Mouse (Mus musculus) urinary bladder, adult 2 months (tissue): ENCODE data around the gene Tctn1. TPM values are rescaled to one million over a fixed set of nuclear protein-coding genes. Genes with fewer than 3 reads are reported as not detected.

Source experiments
- DNase-seq: peaks from one replicate; pipeline ENCODE4 v3.0.0; 2022; ENCODE audit warnings: low spot score
- polyA plus RNA-seq: library from polyadenylated mRNA; depleted of rRNA; stranded (reverse); fragments of >200 nt; gene quantifications from 2 replicates; pipeline ENCODE4 v1.2.3, GENCODE M21; 2012

The Tctn1 gene
- polyA plus RNA-seq, 1 experiment = 15.6 TPM

DNA sequence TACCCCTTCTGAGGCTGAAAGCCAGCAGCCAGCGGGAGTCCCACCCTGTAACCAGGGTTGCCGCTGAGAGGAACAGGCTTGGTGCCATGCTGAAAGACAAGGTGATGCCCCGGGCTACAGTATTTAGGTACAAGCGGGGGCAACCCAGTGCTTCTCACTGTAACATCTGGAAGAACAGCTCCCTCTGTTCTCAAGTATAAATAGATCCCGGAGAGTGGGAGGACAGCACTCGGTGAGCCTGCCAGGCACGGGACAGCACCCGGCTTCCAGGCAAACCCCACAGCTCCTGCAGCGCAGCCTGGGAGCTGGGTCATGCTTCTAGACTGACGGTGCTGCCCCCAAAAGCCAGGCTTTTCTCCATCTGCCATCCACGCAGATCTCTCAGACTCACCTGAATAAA, 16.7 kb downstream of the Tctn1 start:
- DNase-seq = no peak

DNA sequence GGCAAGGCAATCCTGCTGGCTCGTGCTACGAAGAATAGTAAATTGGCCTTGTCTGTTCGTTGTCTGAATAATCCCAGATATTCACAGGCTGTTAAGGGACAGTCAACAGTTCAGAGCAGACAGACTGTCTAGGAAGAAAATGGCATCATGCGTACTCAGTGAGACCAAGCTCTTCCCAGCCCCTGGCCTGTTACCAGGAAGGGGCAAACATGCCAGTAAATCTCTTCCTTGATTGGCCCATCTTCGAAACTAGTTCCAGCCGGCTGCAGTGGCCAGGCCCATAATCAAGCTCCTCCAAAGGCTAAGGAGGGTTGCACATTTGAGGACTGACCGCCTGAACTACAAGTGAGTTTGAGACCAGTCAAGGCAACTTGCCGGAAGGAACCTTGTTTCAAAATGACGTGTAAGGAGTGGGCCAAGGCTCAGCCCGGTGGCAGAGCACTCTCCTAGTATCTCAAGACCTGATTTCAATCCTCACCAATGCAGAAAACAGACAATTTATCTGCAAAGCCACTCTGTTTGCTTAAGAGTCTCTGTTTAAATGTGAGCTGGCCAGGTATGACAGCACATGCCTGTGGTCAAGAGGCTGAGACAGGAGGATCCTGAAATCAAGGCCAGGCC, 17.6 kb downstream of the Tctn1 start:
- no peak for DNase-seq

DNA sequence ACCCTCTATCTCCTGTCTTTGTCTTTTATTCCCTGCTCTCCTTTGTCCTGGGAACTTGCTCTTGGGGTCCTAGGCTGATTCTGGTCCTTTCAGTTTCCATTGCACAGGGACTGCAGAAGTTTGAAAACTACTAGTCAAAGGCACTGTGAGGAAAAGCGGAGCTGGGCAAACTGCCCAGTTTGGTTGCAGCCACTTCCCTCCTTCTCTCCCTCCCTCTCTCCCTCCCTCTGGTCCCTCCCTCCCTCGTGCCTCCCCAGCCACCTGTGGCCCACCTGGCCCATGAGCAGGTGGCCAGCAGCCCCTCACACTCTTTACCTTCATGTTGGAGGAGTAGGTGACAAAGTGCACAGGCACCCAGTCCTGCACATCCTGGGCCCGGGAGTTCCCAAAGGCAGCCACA, 19.1 kb downstream of the Tctn1 start:
- no peak for DNase-seq

GRCm38 (mm10) chr5:122243781-122244523, 20.3 kb downstream of the Tctn1 start:
- DNase-seq = no peak

- DNase-seq = no peak
These were observed 21.6 kb downstream of the Tctn1 start for GRCm38 (mm10) chr5:122242521-122243123.

- no peak for DNase-seq
These were observed 23.3 kb downstream of the Tctn1 start for GRCm38 (mm10) chr5:122240989-122241388.

DNA sequence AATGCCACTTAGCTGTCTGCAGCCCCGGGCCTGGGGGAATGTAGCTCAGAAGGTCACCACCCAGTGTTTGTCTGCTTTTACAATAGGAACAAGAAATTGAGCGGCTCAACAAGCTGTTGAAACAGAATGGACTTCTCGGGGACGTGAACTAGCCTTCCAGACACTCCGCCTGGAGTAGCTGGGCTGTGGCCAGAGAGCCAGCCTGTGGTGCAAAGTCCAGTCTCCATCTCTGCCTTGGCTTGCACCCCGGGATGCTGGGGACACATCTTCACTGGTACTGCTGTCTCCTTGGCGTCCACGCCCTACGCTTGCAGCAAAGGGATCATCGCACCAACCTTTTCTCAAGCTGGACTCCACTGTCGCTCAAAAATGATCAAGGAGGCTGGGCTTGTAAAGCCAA, 23.7 kb downstream of the Tctn1 start:
- no peak for DNase-seq

GRCm38 (mm10) chr5:122239618-122240017, 24.6 kb downstream of the Tctn1 start:
- no peak for DNase-seq

- DNase-seq = no peak
These were observed 27.1 kb downstream of the Tctn1 start for GRCm38 (mm10) chr5:122237200-122237599.

- DNase-seq = no peak
These were observed 28.9 kb downstream of the Tctn1 start for GRCm38 (mm10) chr5:122235196-122235836.

DNA sequence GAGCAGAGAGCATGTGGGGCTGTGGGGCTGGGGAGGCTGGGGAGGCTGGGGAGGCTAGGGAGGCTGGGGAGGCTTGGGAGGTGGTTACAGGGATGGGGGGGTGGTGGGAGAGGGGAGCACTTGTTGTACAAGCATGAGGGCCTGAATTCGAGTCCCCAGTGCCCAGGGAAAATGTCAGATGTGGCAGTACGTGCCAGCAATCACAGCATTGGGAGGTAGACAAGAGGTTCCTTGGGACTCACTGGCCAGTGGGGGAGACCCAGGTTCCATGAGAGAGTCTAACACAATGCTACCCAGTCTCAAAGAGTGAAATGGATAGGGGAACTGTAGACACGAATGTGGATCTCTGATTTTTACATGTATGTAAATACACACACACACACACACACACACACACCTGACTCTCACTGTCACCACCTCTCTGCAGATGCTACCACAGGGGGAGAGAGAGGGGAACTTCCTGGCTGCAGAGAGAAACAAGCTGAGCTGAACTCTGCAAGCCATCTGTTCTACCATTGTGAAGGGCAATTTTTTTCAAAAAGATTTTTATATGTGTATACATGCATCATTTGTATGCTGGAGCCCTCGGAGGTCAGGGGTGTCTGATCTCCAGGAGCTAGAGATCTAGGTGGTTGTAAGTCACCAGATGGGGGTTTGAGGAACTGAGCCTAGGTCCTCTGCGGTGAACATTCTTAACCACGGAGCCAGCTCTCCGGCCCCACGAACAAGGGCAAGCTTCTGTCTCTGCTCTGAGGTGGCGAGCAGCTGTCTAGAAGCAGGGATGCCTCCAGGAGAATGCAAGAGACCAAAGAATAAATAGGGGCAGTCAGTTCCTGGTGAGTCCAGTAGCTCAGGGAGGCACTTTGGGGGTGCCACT, 29.7 kb downstream of the Tctn1 start:
- DNase-seq = no peak

DNA sequence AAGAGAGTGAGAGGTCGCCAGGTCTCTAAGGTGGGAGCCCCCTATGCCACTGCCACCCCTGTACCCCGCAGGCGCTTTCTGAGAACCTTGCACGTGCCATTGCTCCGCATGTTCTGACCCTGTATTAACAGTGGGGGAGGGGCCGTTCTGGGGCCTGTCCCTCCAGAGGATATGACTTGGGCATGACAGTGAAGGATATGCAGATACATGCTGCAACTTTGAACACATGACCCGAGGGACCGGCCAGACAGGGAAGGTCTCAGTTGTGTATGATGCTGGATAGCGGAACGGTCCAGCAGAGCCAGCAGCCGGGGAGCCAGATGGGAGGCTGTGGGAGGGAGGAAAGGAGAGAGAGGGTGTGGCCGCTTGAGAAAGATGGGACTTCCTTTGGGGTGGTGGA, 30.6 kb downstream of the Tctn1 start:
- DNase-seq = no peak

DNA sequence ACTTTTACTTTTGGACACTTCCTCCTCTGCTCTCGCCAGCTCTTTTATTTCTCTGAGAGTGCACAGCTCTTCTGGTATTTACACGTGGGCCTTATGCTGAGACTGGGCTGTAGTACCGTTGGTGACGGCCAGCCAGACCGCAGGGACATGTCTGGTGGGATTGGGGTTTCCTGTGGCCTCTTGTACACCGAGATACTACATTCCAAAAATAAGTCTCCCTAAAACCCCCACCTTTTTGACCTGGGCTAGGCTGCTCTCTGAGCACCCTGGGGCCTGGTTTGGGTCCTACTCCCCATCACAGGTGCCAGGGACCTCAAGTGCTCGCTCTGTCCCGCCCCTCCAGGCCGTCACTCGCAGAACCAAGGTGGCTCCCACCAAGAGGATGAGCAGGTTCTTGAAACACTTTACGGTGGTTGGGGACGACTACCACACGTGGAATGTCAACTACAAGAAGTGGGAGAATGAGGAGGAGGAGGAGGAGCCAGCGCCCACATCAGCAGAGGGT, 31.1 kb downstream of the Tctn1 start:
- DNase-seq = no peak

DNA sequence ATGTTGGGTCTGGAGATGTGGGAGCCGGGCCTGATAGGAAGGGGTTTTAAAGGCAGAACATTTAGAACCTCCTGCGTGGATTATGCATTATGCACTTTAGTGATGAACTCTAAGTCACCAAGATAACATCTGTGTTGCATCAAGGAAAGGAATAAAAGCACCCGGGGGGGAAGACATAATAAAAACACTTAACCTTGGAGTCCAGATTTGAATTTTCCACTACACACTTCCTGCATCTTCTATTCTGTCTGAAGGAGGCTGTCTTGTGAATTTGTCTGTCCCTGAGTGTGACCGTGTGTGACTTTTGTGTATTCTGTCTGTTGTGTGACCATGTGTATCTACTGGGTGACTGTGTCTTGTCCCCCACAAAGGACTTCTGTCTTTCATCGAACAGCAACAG, 32.3 kb downstream of the Tctn1 start:
- DNase-seq = no peak

- no peak for DNase-seq
These were observed 32.8 kb downstream of the Tctn1 start for GRCm38 (mm10) chr5:122231431-122231830.

- DNase-seq = no peak
These were observed 33.4 kb downstream of the Tctn1 start for GRCm38 (mm10) chr5:122230816-122231215.

GRCm38 (mm10) chr5:122228772-122229171, 35.5 kb downstream of the Tctn1 start:
- DNase-seq = no peak

DNA sequence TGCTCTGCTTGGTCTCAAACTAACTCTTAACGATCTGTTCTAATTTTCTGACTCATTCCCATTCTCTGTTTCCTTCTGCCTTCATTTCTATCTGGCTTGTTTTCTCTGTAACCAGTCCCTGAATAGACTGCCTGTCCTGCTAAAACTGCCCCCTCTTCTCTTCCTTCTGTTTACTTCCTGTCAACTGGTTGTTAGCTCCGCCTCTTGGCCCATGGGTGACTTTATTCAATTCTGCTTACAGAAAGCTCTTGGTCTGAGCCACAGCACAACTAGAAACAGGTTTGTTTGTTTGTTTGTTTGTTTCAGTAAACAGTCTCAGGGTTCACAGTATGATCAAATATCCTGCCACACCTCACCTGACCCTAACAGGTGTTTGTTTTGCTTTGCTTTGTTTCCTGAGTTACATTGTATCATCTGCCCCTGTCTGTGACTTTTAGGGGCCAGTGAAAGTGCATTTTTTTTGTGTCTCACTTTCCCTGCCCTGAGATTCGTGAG, 35.9 kb downstream of the Tctn1 start:
- no peak for DNase-seq

- DNase-seq = no peak
These were observed 40.0 kb downstream of the Tctn1 start for GRCm38 (mm10) chr5:122224291-122224690.

DNA sequence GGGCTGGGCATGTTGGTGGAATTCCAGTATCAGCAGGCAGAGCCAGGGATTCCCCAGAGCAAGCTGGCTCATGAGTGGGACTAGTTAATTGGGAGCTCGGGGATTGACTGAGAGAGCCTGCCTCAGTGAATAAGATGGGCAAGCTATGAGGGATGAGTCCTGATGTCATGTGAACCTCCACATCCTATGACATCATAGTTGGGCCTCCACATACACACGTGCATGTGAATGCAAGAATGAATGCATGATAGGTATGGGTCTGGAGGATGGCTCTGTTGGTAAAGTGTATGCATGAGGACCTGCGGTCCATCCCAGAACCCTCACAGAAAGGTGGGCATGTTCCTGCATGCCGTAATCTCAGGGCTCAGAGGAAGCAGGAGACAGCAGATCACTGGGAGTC, 43.2 kb downstream of the Tctn1 start:
- no peak for DNase-seq
